Mouse (Mus musculus) mature B cell (primary cell): ENCODE data around the gene Scd2.
"Not testable (repeated sequence)": the region's sequence is repeated elsewhere in the genome, so short reads cannot be mapped to it uniquely, and the experiment has no call there.

Source experiments
- in situ Hi-C: fragments of 300-500 bp; cut with MboI; formaldehyde crosslinking; loops from 2 replicates; pipeline ENCODE4 v1.14.3; 2019

Gene Scd2

GRCm38 (mm10) chr19:44292941-44293768, at the start of gene Scd2:
Scd2 (plus strand) TSS chr19:44293674.
- in situ Hi-C loops: loop anchor here (10.0 kb wide), 1 partner anchor 98 kb away; the partner anchor contains the start of gene Pkd2l1

DNA sequence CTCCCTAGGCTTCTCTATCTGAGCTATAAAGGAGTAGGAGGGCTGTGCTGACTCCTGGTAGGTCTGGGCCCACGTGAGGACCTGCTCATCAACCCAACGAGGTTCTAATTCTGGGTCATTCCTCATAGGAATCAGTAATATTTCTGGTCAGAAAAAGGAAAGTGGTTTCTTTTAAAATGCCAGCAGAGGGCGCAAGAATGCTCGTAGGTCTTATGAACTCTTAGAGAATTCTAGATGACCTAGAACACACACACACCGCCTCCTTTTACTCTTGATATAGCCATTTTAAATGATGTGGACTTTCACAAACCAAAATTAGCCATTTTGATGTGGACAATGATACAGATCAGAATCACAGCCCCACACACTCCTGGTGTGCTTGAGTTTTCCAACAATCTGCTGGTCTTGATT, 47.7 kb upstream of the Scd2 start:
- in situ Hi-C loops: loop anchor here (5.0 kb wide), 1 partner anchor 52 kb away; no protein-coding TSS in a partner anchor

DNA sequence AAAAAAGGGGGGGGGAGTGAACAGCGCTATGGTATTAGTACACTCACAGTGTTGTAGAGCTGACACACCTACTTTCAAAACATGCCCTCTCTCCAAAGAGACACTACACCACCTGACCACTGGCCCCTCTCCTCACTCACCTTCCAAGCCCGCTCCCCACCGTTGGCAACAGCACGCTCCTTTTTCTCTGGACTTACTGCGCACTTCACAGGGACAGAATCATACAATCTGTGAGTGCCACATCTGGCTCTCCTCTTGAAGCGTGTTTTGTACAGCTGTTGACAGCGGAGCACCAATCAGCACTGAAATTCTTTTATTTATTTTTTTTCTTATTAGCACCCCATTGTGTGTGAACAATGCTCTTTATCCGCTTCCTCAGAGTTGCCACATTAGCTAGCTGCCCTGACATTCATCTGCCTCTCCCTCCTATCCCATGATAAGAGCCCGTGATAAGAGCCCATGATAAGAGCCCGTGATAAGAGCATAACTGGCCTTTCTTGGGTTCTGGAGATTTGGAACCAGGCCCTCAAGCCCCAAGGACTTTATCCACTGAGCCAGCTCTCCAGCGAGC, 47.0 kb upstream of the Scd2 start:
- in situ Hi-C loops: loop anchor here (5.0 kb wide), 1 partner anchor 51 kb away; no protein-coding TSS in a partner anchor

DNA sequence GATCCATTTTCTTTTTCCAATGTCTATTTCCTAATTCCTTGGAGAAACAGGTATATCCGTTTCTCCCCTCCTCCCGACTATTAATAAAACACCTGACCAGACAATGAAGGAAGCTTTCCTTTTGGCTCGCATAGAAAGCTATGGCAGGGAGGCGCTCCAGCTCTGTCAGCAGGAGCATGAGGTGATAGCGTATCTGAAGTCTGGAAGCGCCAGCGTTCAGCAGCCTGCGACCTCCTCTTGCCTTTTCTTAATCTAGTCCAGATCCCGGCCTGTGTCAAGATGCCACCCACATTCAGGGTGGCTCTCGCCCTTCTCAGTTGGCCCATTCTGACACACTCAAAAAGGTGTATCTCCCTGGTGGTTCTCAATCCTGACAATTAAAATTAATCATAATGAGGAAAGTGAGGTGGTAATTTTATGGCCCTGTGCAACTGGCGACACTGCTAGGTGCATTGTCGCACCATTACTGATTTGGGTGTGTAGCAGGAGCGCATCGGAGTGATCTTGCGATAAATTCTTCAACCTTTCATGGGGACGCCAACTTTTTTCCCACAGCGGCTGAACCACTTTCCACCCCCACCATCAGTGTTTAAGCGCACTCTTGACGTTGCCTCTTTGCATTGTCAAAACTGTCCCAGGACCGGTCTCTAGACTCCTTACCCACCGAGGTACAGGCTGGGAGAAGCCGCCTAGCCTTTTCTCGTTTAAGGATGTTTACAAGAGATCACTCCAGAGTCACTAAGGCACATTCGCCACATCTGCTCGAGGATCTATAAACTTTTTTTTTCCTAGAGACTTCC, 46.0 kb upstream of the Scd2 start:
- in situ Hi-C loops: loop anchor here (5.0 kb wide), 1 partner anchor 50 kb away; no protein-coding TSS in a partner anchor

- in situ Hi-C loops: loop anchor here (5.0 kb wide), 1 partner anchor 49 kb away; no protein-coding TSS in a partner anchor
These were observed 45.2 kb upstream of the Scd2 start for GRCm38 (mm10) chr19:44248081-44248853.

GRCm38 (mm10) chr19:44248854-44249351, 44.6 kb upstream of the Scd2 start:
- in situ Hi-C loops: loop anchor here (5.0 kb wide), 1 partner anchor 48 kb away; no protein-coding TSS in a partner anchor

DNA sequence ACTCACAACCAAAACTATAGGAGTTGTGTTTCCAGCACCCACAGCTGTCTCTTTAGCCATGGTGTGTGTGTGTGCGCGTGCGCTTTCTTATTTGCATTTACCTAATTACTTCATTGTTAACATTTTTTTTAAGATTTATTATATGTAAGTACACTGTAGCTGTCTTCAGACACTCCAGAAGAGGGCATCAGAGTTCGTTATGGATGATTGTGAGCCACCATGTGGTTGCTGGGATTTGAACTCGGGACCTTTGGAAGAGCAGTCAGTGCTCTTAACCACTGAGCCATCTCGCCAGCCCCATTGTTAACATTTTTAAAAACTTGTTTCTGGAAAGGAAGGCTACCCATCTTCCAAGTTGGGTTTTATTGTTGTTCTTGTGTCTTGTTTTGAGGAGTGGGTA, 42.3 kb upstream of the Scd2 start:
- in situ Hi-C loops: not testable (repeated sequence)

DNA sequence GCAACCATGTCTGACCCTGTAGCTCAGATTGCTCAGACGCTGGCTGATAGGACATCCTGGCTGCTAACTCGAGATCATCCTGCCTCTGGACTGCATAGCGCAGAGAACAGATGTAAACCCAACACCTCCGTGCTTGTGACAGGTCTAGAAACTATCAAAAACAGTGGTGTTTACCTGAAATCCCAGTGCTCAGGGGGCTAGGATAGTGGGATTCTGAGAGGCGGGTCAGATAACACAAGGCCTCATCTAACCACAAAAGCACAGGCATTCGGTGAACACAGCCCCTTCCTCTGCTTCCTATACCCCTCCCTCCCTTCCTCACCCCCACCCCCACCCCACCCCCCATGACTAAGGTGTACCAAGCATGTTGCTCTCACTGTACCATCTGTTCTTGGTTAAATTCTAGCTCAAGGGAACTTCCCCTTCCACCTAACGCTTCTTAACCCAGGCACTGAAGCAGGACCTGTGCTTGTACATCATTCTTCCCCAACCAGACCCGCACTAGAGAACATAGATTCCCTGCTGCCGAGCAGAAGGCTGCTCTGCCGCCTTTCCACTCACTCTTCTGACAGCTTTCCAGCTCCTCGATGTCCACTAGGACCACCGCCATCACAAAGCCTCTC, 41.4 kb upstream of the Scd2 start:
- in situ Hi-C loops: no loop called here

GRCm38 (mm10) chr19:44254106-44254505, 39.4 kb upstream of the Scd2 start:
- in situ Hi-C loops: not testable (repeated sequence)

GRCm38 (mm10) chr19:44257377-44257966, 36.0 kb upstream of the Scd2 start:
- in situ Hi-C loops: no loop called here

GRCm38 (mm10) chr19:44259484-44259883, 34.0 kb upstream of the Scd2 start:
- in situ Hi-C loops: no loop called here

DNA sequence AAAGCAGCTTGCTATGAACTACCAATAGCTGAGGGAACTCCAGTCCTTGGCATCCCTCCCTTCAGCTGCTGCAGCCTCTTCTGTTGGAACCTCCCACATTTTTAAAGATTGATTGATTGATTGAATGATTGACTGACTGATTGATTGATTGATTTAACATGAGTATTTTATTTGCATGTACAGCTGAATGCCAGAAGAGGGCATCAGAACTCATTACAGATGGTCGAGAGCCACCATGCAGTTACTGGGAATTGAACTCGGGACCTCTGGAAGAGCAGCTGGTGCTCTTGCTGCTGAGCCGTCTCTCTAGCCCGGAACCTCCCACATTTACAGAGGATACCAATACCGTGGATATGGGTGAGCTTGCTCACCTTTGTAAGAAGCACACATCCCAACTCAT, 33.0 kb upstream of the Scd2 start:
- in situ Hi-C loops: no loop called here

DNA sequence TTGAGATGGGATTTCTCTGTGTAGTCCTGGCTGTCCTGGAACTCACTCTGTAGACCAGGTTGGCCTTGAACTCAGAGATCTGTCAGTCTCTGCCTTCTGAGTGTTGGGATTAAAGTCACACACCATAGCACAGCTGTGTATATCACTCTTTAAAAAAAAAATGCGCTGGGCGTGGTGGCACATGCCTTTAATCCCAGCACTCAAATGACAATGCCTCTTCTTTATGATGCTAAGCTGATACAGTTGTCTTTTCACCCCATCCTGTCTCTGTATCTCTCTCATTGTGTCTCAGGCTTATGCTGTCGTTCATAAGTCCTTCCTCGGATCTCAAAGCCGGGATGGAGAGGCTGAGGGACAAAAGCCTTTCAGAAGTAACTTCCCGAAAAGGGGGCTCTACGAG, 31.7 kb upstream of the Scd2 start:
- in situ Hi-C loops: no loop called here

DNA sequence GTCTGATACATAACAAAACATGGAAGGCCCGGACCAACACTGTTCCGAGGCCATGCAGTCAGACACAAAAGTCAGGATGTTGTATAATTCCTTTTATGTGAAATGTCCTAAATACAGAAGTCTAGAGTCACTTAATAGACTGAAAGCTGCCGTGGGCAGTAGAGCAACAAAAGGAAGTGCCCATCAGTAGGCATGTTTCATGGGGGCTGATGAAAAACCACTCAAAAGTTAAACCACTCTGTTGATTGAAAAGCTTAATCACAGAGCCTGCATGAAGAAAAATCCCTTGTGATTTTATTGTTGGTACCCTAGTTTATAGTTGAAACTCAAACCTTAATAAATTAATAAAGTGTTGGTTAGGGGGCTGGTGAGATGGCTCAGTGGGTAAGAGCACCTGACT, 29.9 kb upstream of the Scd2 start:
- in situ Hi-C loops: no loop called here

DNA sequence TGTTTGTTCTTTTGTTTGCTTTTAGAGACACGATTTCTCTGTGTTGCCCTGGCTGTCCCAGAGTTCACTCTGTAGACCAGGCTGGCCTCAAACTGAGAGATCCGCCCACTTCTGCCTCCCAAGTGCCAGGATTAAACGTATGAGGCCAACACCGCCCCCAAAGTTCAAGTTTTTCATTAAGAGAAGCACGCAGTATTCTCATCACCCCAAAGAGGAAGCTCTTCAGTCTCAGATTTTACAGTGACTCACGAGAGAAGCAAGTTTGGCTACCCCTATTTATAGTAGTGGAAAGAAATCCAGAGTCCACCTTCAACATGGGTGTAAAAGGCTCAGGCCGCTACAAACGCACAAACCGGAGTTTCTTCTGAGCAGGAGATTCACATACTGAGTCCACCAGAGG, 29.2 kb upstream of the Scd2 start:
- in situ Hi-C loops: no loop called here

GRCm38 (mm10) chr19:44265300-44265699, 28.2 kb upstream of the Scd2 start:
- in situ Hi-C loops: no loop called here

- in situ Hi-C loops: no loop called here
These were observed 27.6 kb upstream of the Scd2 start for GRCm38 (mm10) chr19:44265911-44266337.

- in situ Hi-C loops: no loop called here
These were observed 27.0 kb upstream of the Scd2 start for GRCm38 (mm10) chr19:44266458-44266823.

DNA sequence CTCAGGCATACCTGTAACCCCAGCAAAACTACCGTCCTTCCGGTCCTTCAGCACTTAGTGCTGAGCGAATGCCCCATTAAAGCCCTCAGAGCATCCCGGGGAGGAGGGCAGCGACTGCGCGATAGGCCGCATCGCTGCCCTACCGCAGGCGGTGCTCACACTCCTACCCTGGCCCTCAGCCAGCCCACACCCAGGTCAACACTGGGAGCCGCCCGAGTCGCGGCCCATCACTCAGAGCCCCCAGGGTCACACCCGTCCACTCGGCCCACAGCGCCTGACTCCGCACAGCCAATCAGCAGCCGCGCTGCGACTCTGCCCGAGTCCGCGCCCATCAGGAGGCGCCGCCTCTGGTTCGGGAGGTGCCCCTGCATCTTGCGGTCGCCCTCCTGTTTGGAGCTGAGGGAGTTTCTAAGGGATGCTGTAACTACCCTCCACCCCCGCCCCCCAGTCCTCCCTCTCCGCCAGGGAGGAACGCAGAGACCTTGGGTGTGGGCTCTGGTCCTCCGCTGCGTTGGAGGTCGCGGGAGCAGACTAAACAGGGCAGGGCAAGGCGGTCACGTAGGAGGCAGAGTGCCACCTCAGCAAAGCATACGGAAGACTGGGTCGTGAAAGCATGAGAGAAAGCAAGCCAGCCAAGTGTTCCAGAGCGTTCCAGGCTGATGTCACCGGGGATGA, 26.5 kb upstream of the Scd2 start:
- in situ Hi-C loops: no loop called here

GRCm38 (mm10) chr19:44267499-44268002, 25.9 kb upstream of the Scd2 start:
- in situ Hi-C loops: no loop called here
